Mouse (Mus musculus): Measurements from ENCODE around the gene Rnf13. TPM values are rescaled to one million over a fixed set of nuclear protein-coding genes. Genes with fewer than 3 reads are reported as not detected.

Gene Rnf13
- 1.8 and 4.0 TPM in 2 replicates for polyA plus RNA-seq (2012; ENCODE audit: low replicate concordance)

GRCm38 (mm10) chr3:57735511-57736370 is at the start of gene Rnf13:
TSS of gene Rnf13 (plus strand) at chr3:57736062.

GRCm38 (mm10) chr3:57692719-57693118 is 43.1 kb upstream of the Rnf13 start, which contains the start of gene Ankub1:
TSS of gene Ankub1 (minus strand) at chr3:57692799.

GRCm38 (mm10) chr3:57847760-57848185 is 111.9 kb downstream of the Rnf13 start, which contains the start of gene Pfn2:
TSS of gene Pfn2 (minus strand) at chr3:57848079.

Other genes starting within 250 kb of the Rnf13 start
- 0.17 and 0.38 TPM in 2 replicates for gene Wwtr1, start 160.2 kb upstream of the Rnf13 start, polyA plus RNA-seq (2012; ENCODE audit: low replicate concordance)
- gene Commd2, start 84.3 kb upstream of the Rnf13 start, polyA plus RNA-seq (2012; ENCODE audit: low replicate concordance), result 11.1 and 30.6 TPM in 2 replicates
- gene Ankub1, start 43.3 kb upstream of the Rnf13 start, polyA plus RNA-seq (2012; ENCODE audit: low replicate concordance), result not detected in 2 replicates
- gene Pfn2, start 112.0 kb downstream of the Rnf13 start, polyA plus RNA-seq (2012; ENCODE audit: low replicate concordance), result 0.38 and 0.65 TPM in 2 replicates